Mouse (Mus musculus) cerebellum, postnatal 14 days (tissue): ENCODE measurements at regions not wholly inside any gene's neighbourhood (a gene's known extent, or its start where the extent isn't known, plus 50 kb on each side); places are given as distances from the start of the nearest gene placed in this dataset.

ENCODE experiments used
- DNase-seq, 2 experiments: peaks; one replicate each; pipeline ENCODE4 v3.0.0; 2021; ENCODE audit warnings: mixed read lengths in 2 of 2

- DNase-seq = no peak
These were observed 153.4 kb downstream of the Lrriq3 start for GRCm38 (mm10) chr3:155246628-155247027.

GRCm38 (mm10) chr3:155247124-155247523 lies 153.9 kb downstream of the Lrriq3 start:
- DNase-seq = no peak

GRCm38 (mm10) chr3:155247929-155248328 lies 154.7 kb downstream of the Lrriq3 start:
- DNase-seq = no peak

GRCm38 (mm10) chr3:155250904-155251303 lies 157.7 kb downstream of the Lrriq3 start:
- DNase-seq = no peak

- DNase-seq = no peak
These were observed 205.0 kb downstream of the Lrriq3 start for GRCm38 (mm10) chr3:155298206-155298605.

- no peak for DNase-seq
These were observed 205.5 kb downstream of the Lrriq3 start for GRCm38 (mm10) chr3:155298724-155299123.

GRCm38 (mm10) chr3:155322322-155322721 lies 229.1 kb downstream of the Lrriq3 start:
- DNase-seq = no peak

- DNase-seq = peak; percentile 15 to 57
These were observed 236.5 kb downstream of the Lrriq3 start for GRCm38 (mm10) chr3:155329701-155330100.

GRCm38 (mm10) chr3:155349185-155349584 lies 256.0 kb downstream of the Lrriq3 start:
- no peak for DNase-seq

GRCm38 (mm10) chr3:155351636-155352035 lies 258.4 kb downstream of the Lrriq3 start:
- DNase-seq = no peak

GRCm38 (mm10) chr3:155352277-155352802 lies 259.1 kb downstream of the Lrriq3 start:
- DNase-seq = peak in 1 of 2 experiments; percentile 21

GRCm38 (mm10) chr3:155360399-155360798 lies 267.2 kb downstream of the Lrriq3 start:
- no peak for DNase-seq

- DNase-seq = no peak
These were observed 277.5 kb downstream of the Lrriq3 start for GRCm38 (mm10) chr3:155370716-155371115.

- DNase-seq = no peak
These were observed 280.4 kb downstream of the Lrriq3 start for GRCm38 (mm10) chr3:155373591-155373990.

GRCm38 (mm10) chr3:155381910-155382309 lies 288.7 kb downstream of the Lrriq3 start:
- DNase-seq = no peak

GRCm38 (mm10) chr3:155382817-155383216 lies 289.6 kb downstream of the Lrriq3 start:
- DNase-seq = no peak

- DNase-seq = no peak
These were observed 297.4 kb downstream of the Lrriq3 start for GRCm38 (mm10) chr3:155390666-155391065.

- no peak for DNase-seq
These were observed 302.9 kb downstream of the Lrriq3 start for GRCm38 (mm10) chr3:155396134-155396533.

GRCm38 (mm10) chr3:155401763-155402162 lies 308.5 kb downstream of the Lrriq3 start:
- DNase-seq = no peak

GRCm38 (mm10) chr3:155408907-155409306 lies 315.7 kb downstream of the Lrriq3 start:
- no peak for DNase-seq

GRCm38 (mm10) chr3:155409371-155409770 lies 316.1 kb downstream of the Lrriq3 start:
- no peak for DNase-seq

- no peak for DNase-seq
These were observed 316.6 kb downstream of the Lrriq3 start for GRCm38 (mm10) chr3:155409867-155410266.

- DNase-seq = no peak
These were observed 366.7 kb downstream of the Lrriq3 start for GRCm38 (mm10) chr3:155459701-155460481.

GRCm38 (mm10) chr3:155462095-155462494 lies 368.9 kb downstream of the Lrriq3 start:
- no peak for DNase-seq

GRCm38 (mm10) chr3:155470742-155471141 lies 377.5 kb downstream of the Lrriq3 start:
- no peak for DNase-seq
